Mouse (Mus musculus) kidney, adult 18-20 months (tissue): ENCODE data around the gene Lmntd1.
"Not testable (repeated sequence)": the region's sequence is repeated elsewhere in the genome, so short reads cannot be mapped to it uniquely, and the experiment has no call there.

Source experiments
- DNase-seq: peaks from one replicate; pipeline ENCODE4 v3.0.0; 2021

Gene Lmntd1

GRCm38 (mm10) chr6:145338571-145339294 lies 275.4 kb downstream of the Lmntd1 start:
- peak; percentile 76 for DNase-seq

GRCm38 (mm10) chr6:145337521-145337920 lies 276.6 kb downstream of the Lmntd1 start:
- not testable (repeated sequence) for DNase-seq

- DNase-seq: no peak
Measured at GRCm38 (mm10) chr6:145335876-145336768, 278.0 kb downstream of the Lmntd1 start.

GRCm38 (mm10) chr6:145334211-145334610 lies 279.9 kb downstream of the Lmntd1 start:
- no peak for DNase-seq

GRCm38 (mm10) chr6:145326141-145326806 lies 287.8 kb downstream of the Lmntd1 start:
- no peak for DNase-seq

- DNase-seq: no peak
Measured at GRCm38 (mm10) chr6:145325095-145325494, 289.0 kb downstream of the Lmntd1 start.

- DNase-seq: no peak
Measured at GRCm38 (mm10) chr6:145324470-145324869, 289.6 kb downstream of the Lmntd1 start.

- DNase-seq: no peak
Measured at GRCm38 (mm10) chr6:145322246-145322645, 291.9 kb downstream of the Lmntd1 start.

GRCm38 (mm10) chr6:145320156-145320555 lies 294.0 kb downstream of the Lmntd1 start:
- DNase-seq: no peak
